Mouse (Mus musculus) CH12.LX (cell line): ENCODE measurements around the gene Ptch2. TPM values are rescaled to one million over a fixed set of nuclear protein-coding genes. Genes with fewer than 3 reads are reported as not detected.

Experiments used
- DNase-seq: peaks from one replicate; pipeline ENCODE4 v3.0.0-alpha.2; 2013; ENCODE audit errors: extremely low read depth
- H3K27ac ChIP-seq: 2 replicates; pipeline ENCODE4 v1.5.1; 2012; ENCODE audit warnings: low read depth, mild to moderate bottlenecking, control low read depth, moderate library complexity; ENCODE audit not compliant: insufficient read depth
- H3K27me3 ChIP-seq: replicated peaks from 2 replicates; pipeline ENCODE3; 2012; ENCODE audit warnings: inconsistent platforms
- H3K36me3 ChIP-seq, 2 experiments: replicated peaks in 1 of 2; 2 replicates each; pipeline versions ENCODE3 to v1.6.1; 2012; ENCODE audit warnings: inconsistent platforms in 1 of 2, low read length in 1 of 2, mild to moderate bottlenecking in 1 of 2, mixed read lengths in 1 of 2, moderate library complexity in 1 of 2; ENCODE audit not compliant: control insufficient read depth in 1 of 2, insufficient read depth in 1 of 2
- H3K4me1 ChIP-seq, 2 experiments: 2 replicates each; pipeline ENCODE4 v1.6.1; 2012; ENCODE audit warnings: inconsistent platforms in 1 of 2, moderate library complexity in 1 of 2; ENCODE audit not compliant: insufficient read depth in 2 of 2, control insufficient read depth in 1 of 2
- H3K4me2 ChIP-seq: 2 replicates; pipeline ENCODE4 v1.6.1; 2012; ENCODE audit warnings: low read depth, mild to moderate bottlenecking, control low read depth; ENCODE audit not compliant: poor library complexity, insufficient read depth, severe bottlenecking
- H3K4me3 ChIP-seq, 3 experiments: fragments of 150-350 bp in 1 of 3; sonication (generic) in 1 of 3; replicated peaks in 1 of 3; 2 replicates each; pipeline versions ENCODE3 to v1.5.1; 2011 to 2012; ENCODE audit warnings: low read depth in 2 of 3, low read length in 2 of 3, mild to moderate bottlenecking in 2 of 3, moderate library complexity in 2 of 3, control low read depth in 1 of 3, improper control_type of control experiment in 1 of 3, inconsistent platforms in 1 of 3, mixed read lengths in 1 of 3; ENCODE audit not compliant: poor library complexity in 1 of 3
- H3K79me2 ChIP-seq: replicated peaks from 2 replicates; pipeline ENCODE4 v1.6.1; 2012; ENCODE audit warnings: mild to moderate bottlenecking, moderate library complexity; ENCODE audit not compliant: control insufficient read depth, poor library complexity, insufficient read depth, severe bottlenecking; ENCODE audit errors: extremely low read depth
- H3K9ac ChIP-seq: 2 replicates; pipeline ENCODE4 v1.6.1; 2012; ENCODE audit warnings: low read depth, mild to moderate bottlenecking, control low read depth, moderate library complexity; ENCODE audit not compliant: insufficient read depth
- H3K9me3 ChIP-seq: replicated peaks from 2 replicates; pipeline ENCODE3; 2012; ENCODE audit warnings: low read length, inconsistent platforms, mixed read lengths
- ETS1 ChIP-seq: conservative IDR thresholded peaks from 2 replicates; pipeline ENCODE4 v1.6.1; 2012; ENCODE audit warnings: low read depth, mild to moderate bottlenecking, inconsistent platforms, low read length, improper control_type of control experiment, moderate library complexity
- KAT2A ChIP-seq: IDR thresholded peaks from 2 replicates; pipeline ENCODE4 v1.6.1; 2012; ENCODE audit warnings: low read length, improper control_type of control experiment, inconsistent platforms; ENCODE audit not compliant: insufficient replicate concordance
- MAX ChIP-seq: IDR thresholded peaks from 2 replicates; pipeline ENCODE4 v1.6.1; 2011; ENCODE audit warnings: low read length, improper control_type of control experiment
- MAZ ChIP-seq: IDR thresholded peaks from 2 replicates; pipeline ENCODE4 v1.6.1; 2012; ENCODE audit warnings: low read depth, mild to moderate bottlenecking, inconsistent platforms, low read length, improper control_type of control experiment, moderate library complexity
- MEF2A ChIP-seq: IDR thresholded peaks from 2 replicates; pipeline ENCODE4 v1.6.1; 2014; ENCODE audit warnings: low read depth, mild to moderate bottlenecking, inconsistent platforms, low read length, improper control_type of control experiment, borderline replicate concordance
- MXI1 ChIP-seq: IDR thresholded peaks from 2 replicates; pipeline ENCODE4 v1.6.1; 2011; ENCODE audit warnings: mild to moderate bottlenecking, low read depth, low read length, improper control_type of control experiment
- PAX5 ChIP-seq: IDR thresholded peaks from 2 replicates; pipeline ENCODE4 v1.6.1; 2012; ENCODE audit warnings: low read length, inconsistent platforms, mixed read lengths
- SMC3 ChIP-seq: IDR thresholded peaks from 2 replicates; pipeline ENCODE4 v1.6.1; 2011; ENCODE audit warnings: low read depth, low read length, improper control_type of control experiment
- TCF12 ChIP-seq: IDR thresholded peaks from 2 replicates; pipeline ENCODE4 v1.6.1; 2014; ENCODE audit warnings: low read depth, mild to moderate bottlenecking, inconsistent platforms, low read length, improper control_type of control experiment
- USF2 ChIP-seq: conservative IDR thresholded peaks from 2 replicates; pipeline ENCODE4 v1.6.1; 2011; ENCODE audit warnings: low read depth, low read length, improper control_type of control experiment
- dilution Hi-C: fragments of 300-500 bp; cut with MboI; formaldehyde crosslinking; loops from 2 replicates; pipeline ENCODE4 v1.14.3; 2020; ENCODE audit warnings: low sequenced_read_pairs; ENCODE audit not compliant: extremely low pct_unique_long_range_greater_than_20kb, extremely low pct_ligation_motif_present
- in situ Hi-C: fragments of 300-500 bp; cut with MboI; formaldehyde crosslinking; loops from 3 replicates; pipeline ENCODE4 v1.14.3; 2019; ENCODE audit warnings: low sequenced_read_pairs, low pct_ligation_motif_present, low pct_unique_long_range_greater_than_20kb, mixed read lengths
- polyA plus RNA-seq: library from polyadenylated mRNA; unstranded; fragments of >175 nt; gene quantifications from 2 replicates; pipeline ENCODE4 v1.2.1, GENCODE M21; 2012; ENCODE audit warnings: low read depth; ENCODE audit not compliant: insufficient read length
- total RNA-seq, 2 experiments: library from RNA; depleted of rRNA; stranded (reverse); fragments of 300-350 nt in 1 of 2; fragments of >200 nt in 1 of 2; gene quantifications; 2 replicates each; pipeline ENCODE4 v1.2.3; 2012 to 2014

Ptch2 gene
- total and polyA plus RNA-seq, 3 experiments: 0.21 to 0.79 TPM; not detected in 1

DNA sequence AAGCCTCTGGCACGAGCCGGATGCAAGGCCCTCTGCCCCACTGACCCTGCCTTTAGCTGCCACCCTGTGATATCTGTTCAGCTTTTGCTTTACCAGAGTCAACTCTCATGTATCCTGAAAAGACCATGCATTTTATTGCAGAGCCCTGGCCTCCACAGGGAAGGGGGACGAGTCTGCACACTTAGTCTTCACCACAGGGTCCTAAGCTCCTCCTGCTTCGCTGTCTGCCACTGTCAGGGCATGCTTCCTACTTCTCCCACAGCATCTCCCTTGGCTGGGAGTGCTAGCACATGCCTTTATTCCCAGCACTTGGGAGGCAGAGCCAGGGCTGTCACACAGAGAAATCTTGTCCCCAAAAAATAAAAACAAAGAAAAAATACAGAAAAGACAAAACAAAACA is 65.3 kb downstream of the Ptch2 start:
- no peaks in the 10 kb centered on the region for H3K9me3 ChIP-seq
- no peak overlapping the region for H3K9ac ChIP-seq
- no peak overlapping the region for H3K4me3 ChIP-seq
- H3K4me2 ChIP-seq: no peak overlapping the region
- in situ Hi-C loops: no loop called here
- peaks cover 0 to 5% of the 10 kb centered on the region in 2 experiments; a peak in 1 of 4 replicates for H3K4me1 ChIP-seq
- no peaks in the 10 kb centered on the region for H3K79me2 ChIP-seq
- no peak for DNase-seq
- dilution Hi-C loops: no loop called here
- no peaks in the 10 kb centered on the region for H3K27me3 ChIP-seq
- peaks cover 47 to 70% of the 10 kb centered on the region in 2 experiments for H3K36me3 ChIP-seq
- H3K27ac ChIP-seq: no peak overlapping the region
- TF ChIP-seq TCF12 (no peak), MEF2A (no peak), MAX (no peak), ETS1 (no peak), SMC3 (no peak), MXI1 (no peak), MAZ (no peak), PAX5 (no peak), KAT2A (no peak), USF2 (no peak)

Other genes starting within 250 kb of the Ptch2 start
- gene Zswim5, start 218.7 kb upstream of the Ptch2 start, total RNA-seq (2012; rRNA removed): 0.92 and 1.1 TPM in 2 replicates
- gene Zswim5, start 218.7 kb upstream of the Ptch2 start, total RNA-seq (2014; rRNA removed): 1.0 and 1.2 TPM in 2 replicates
- 0.98 and 1.2 TPM in 2 replicates for gene Zswim5, start 218.7 kb upstream of the Ptch2 start, polyA plus RNA-seq
- 62.1 and 66.4 TPM in 2 replicates for gene Urod, start 101.7 kb upstream of the Ptch2 start, total RNA-seq (2012; rRNA removed)
- 81.0 and 82.1 TPM in 2 replicates for gene Urod, start 101.7 kb upstream of the Ptch2 start, total RNA-seq (2014; rRNA removed)
- 53.1 and 57.7 TPM in 2 replicates for gene Urod, start 101.7 kb upstream of the Ptch2 start, polyA plus RNA-seq
- gene Hectd3, start 100.8 kb upstream of the Ptch2 start, total RNA-seq (2012; rRNA removed): 8.1 and 8.6 TPM in 2 replicates
- 6.2 and 6.6 TPM in 2 replicates for gene Hectd3, start 100.8 kb upstream of the Ptch2 start, total RNA-seq (2014; rRNA removed)
- gene Hectd3, start 100.8 kb upstream of the Ptch2 start, polyA plus RNA-seq: 7.2 and 7.8 TPM in 2 replicates
- 49.9 and 62.2 TPM in 2 replicates for gene Eif2b3, start 76.7 kb upstream of the Ptch2 start, total RNA-seq (2012; rRNA removed)
- 88.7 and 96.2 TPM in 2 replicates for gene Eif2b3, start 76.7 kb upstream of the Ptch2 start, total RNA-seq (2014; rRNA removed)
- 83.3 and 84.9 TPM in 2 replicates for gene Eif2b3, start 76.7 kb upstream of the Ptch2 start, polyA plus RNA-seq
- 31.5 and 32.4 TPM in 2 replicates for gene Btbd19, start 29.6 kb downstream of the Ptch2 start, total RNA-seq (2012; rRNA removed)
- 49.7 and 51.1 TPM in 2 replicates for gene Btbd19, start 29.6 kb downstream of the Ptch2 start, total RNA-seq (2014; rRNA removed)
- gene Btbd19, start 29.6 kb downstream of the Ptch2 start, polyA plus RNA-seq: 32.9 and 36.3 TPM in 2 replicates
- gene Tctex1d4, start 30.7 kb downstream of the Ptch2 start, total RNA-seq (2012; rRNA removed): 0.55 and 0.98 TPM in 2 replicates
- gene Tctex1d4, start 30.7 kb downstream of the Ptch2 start, total RNA-seq (2014; rRNA removed): not detected in 2 replicates
- gene Tctex1d4, start 30.7 kb downstream of the Ptch2 start, polyA plus RNA-seq: not detected in 2 replicates
- gene Plk3, start 37.9 kb downstream of the Ptch2 start, total RNA-seq (2012; rRNA removed): 12.0 and 13.8 TPM in 2 replicates
- 8.6 and 8.8 TPM in 2 replicates for gene Plk3, start 37.9 kb downstream of the Ptch2 start, total RNA-seq (2014; rRNA removed)
- gene Plk3, start 37.9 kb downstream of the Ptch2 start, polyA plus RNA-seq: 14.7 and 18.5 TPM in 2 replicates
- gene Rps8, start 60.2 kb downstream of the Ptch2 start, total RNA-seq (2012; rRNA removed): 5,379 and 5,435 TPM in 2 replicates
- 2,191 and 2,455 TPM in 2 replicates for gene Rps8, start 60.2 kb downstream of the Ptch2 start, total RNA-seq (2014; rRNA removed)
- 1,480 and 1,967 TPM in 2 replicates for gene Rps8, start 60.2 kb downstream of the Ptch2 start, polyA plus RNA-seq
- 33.9 and 39.6 TPM in 2 replicates for gene Kif2c, start 86.6 kb downstream of the Ptch2 start, total RNA-seq (2012; rRNA removed)
- gene Kif2c, start 86.6 kb downstream of the Ptch2 start, total RNA-seq (2014; rRNA removed): 34.0 and 36.8 TPM in 2 replicates
- gene Kif2c, start 86.6 kb downstream of the Ptch2 start, polyA plus RNA-seq: 40.3 and 43.1 TPM in 2 replicates
- gene Tmem53, start 155.9 kb downstream of the Ptch2 start, total RNA-seq (2012; rRNA removed): 0.50 and 1.1 TPM in 2 replicates
- 1.4 and 1.5 TPM in 2 replicates for gene Tmem53, start 155.9 kb downstream of the Ptch2 start, total RNA-seq (2014; rRNA removed)
- gene Tmem53, start 155.9 kb downstream of the Ptch2 start, polyA plus RNA-seq: 1.00 and 1.2 TPM in 2 replicates
- gene Armh1, start 156.1 kb downstream of the Ptch2 start, total RNA-seq (2012; rRNA removed): not detected in 2 replicates
- not detected in 2 replicates for gene Armh1, start 156.1 kb downstream of the Ptch2 start, total RNA-seq (2014; rRNA removed)
- gene Armh1, start 156.1 kb downstream of the Ptch2 start, polyA plus RNA-seq: 0.18 TPM in 1 of 2 replicates, not detected in the other